Mouse (Mus musculus) lung, adult 18-20 months (tissue): ENCODE measurements at regions not wholly inside any gene's neighbourhood (a gene's known extent, or its start where the extent isn't known, plus 50 kb on each side); places are given as distances from the start of the nearest gene placed in this dataset.

Experiments used
- DNase-seq, 2 experiments: peaks; one replicate each; pipeline ENCODE4 v3.0.0; 2022; ENCODE audit warnings: mixed read lengths in 2 of 2

- no peak for DNase-seq
These were observed 107.9 kb downstream of the CK137956 start for GRCm38 (mm10) chr4:127862875-127863274.

- no peak for DNase-seq
These were observed 109.2 kb downstream of the CK137956 start for GRCm38 (mm10) chr4:127861319-127862117.

GRCm38 (mm10) chr4:127860271-127860670 is 110.5 kb downstream of the CK137956 start:
- DNase-seq = no peak

- DNase-seq = no peak
These were observed 111.2 kb downstream of the CK137956 start for GRCm38 (mm10) chr4:127859505-127859904.

GRCm38 (mm10) chr4:127858566-127858965 is 112.2 kb downstream of the CK137956 start:
- no peak for DNase-seq

GRCm38 (mm10) chr4:127855836-127856235 is 114.9 kb downstream of the CK137956 start:
- DNase-seq = no peak

- no peak for DNase-seq
These were observed 115.9 kb downstream of the CK137956 start for GRCm38 (mm10) chr4:127854776-127855409.

GRCm38 (mm10) chr4:127849306-127849705 is 121.4 kb downstream of the CK137956 start:
- no peak for DNase-seq

- no peak for DNase-seq
These were observed 124.4 kb downstream of the CK137956 start for GRCm38 (mm10) chr4:127846321-127846720.

- no peak for DNase-seq
These were observed 127.3 kb downstream of the CK137956 start for GRCm38 (mm10) chr4:127843421-127843820.

GRCm38 (mm10) chr4:127833668-127834067 is 137.1 kb downstream of the CK137956 start:
- DNase-seq = no peak

- DNase-seq = no peak
These were observed 143.8 kb downstream of the CK137956 start for GRCm38 (mm10) chr4:127826988-127827387.

GRCm38 (mm10) chr4:127819501-127819900 is 151.2 kb downstream of the CK137956 start:
- no peak for DNase-seq

GRCm38 (mm10) chr4:127819009-127819408 is 151.7 kb downstream of the CK137956 start:
- no peak for DNase-seq

- DNase-seq = no peak
These were observed 156.1 kb downstream of the CK137956 start for GRCm38 (mm10) chr4:127814631-127815030.

- DNase-seq = no peak
These were observed 158.7 kb downstream of the CK137956 start for GRCm38 (mm10) chr4:127812047-127812545.

GRCm38 (mm10) chr4:127810899-127811510 is 159.7 kb downstream of the CK137956 start:
- DNase-seq = no peak

GRCm38 (mm10) chr4:127809006-127809405 is 161.7 kb downstream of the CK137956 start:
- DNase-seq = no peak

- DNase-seq = no peak
These were observed 181.5 kb downstream of the CK137956 start for GRCm38 (mm10) chr4:127789206-127789605.

GRCm38 (mm10) chr4:127785786-127786185 is 185.0 kb downstream of the CK137956 start:
- peak in 1 of 2 experiments; percentile 3 for DNase-seq

- no peak for DNase-seq
These were observed 198.7 kb downstream of the CK137956 start for GRCm38 (mm10) chr4:127771966-127772500.

GRCm38 (mm10) chr4:127763736-127764135 is 207.0 kb downstream of the CK137956 start:
- no peak for DNase-seq

GRCm38 (mm10) chr4:127758961-127759360 is 211.8 kb downstream of the CK137956 start:
- DNase-seq = no peak
